Mouse (Mus musculus): ENCODE data around the gene Ubqlnl. TPM values are rescaled to one million over a fixed set of nuclear protein-coding genes. Genes with fewer than 3 reads are reported as not detected.
A peak's percentile ranks its signal among the peaks of the same experiment; 100 is the strongest.

Gene Ubqlnl
- polyA plus RNA-seq (2011; ENCODE audit: insufficient read depth, insufficient read length, low read depth, missing spikeins) = not detected in 2 replicates

DNA sequence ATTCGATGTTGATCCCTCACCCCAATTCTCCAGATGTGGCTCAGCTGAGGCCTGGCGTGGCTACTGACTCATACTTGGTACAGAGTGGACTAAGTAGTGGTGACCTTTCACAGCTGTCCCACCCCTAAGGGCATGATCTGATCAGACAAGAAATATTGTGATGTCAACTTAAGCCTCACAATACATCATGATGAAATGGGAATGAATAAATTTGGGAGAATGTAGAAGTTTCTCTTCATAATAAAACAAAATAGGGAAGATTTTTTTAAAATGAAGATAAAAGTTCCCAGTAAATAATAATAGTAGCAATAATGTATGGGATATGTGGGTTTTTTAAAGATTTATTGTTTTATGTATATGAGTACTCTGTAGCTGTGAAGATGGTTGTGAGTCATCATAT is at the start of gene Ubqlnl:
Gene Ubqlnl, minus strand, starts transcription at position 101 of the 400 bp plus-strand sequence.
- no peaks in the 10 kb centered on the region for H3K9me3 ChIP-seq (replicated peaks; ENCODE audit: control insufficient read depth, insufficient read depth, low read length, poor library complexity, severe bottlenecking)
- no peaks in the 10 kb centered on the region for H3K27me3 ChIP-seq (ENCODE audit: control insufficient read depth, insufficient read depth, low read length, poor library complexity, severe bottlenecking)
- no peak within 1 kb of the TSS for H3K9ac ChIP-seq (ENCODE audit: low read depth, poor library complexity, severe bottlenecking)
- no peak within 1 kb of the TSS for H3K27ac ChIP-seq (ENCODE audit: insufficient read depth, low read length)
- no peaks in the 10 kb centered on the region for H3K4me1 ChIP-seq (ENCODE audit: control insufficient read depth, insufficient read depth, low read length)
- TF ChIP-seq CTCF (IDR thresholded peaks at IDR 0.05; ENCODE audit: low read depth, low read length) (no peak), POLR2A (IDR thresholded peaks at IDR 0.05; ENCODE audit: insufficient read depth, low read length) (no peak), EP300 (IDR thresholded peaks at IDR 0.05; ENCODE audit: insufficient read depth, low read depth, low read length) (no peak)
- no peaks in the 10 kb centered on the region for H3K36me3 ChIP-seq (ENCODE audit: control insufficient read depth, insufficient read depth, low read length, poor library complexity, severe bottlenecking)
- H3K4me3 ChIP-seq (ENCODE audit: low read depth, low read length) = no peak within 1 kb of the TSS

DNA sequence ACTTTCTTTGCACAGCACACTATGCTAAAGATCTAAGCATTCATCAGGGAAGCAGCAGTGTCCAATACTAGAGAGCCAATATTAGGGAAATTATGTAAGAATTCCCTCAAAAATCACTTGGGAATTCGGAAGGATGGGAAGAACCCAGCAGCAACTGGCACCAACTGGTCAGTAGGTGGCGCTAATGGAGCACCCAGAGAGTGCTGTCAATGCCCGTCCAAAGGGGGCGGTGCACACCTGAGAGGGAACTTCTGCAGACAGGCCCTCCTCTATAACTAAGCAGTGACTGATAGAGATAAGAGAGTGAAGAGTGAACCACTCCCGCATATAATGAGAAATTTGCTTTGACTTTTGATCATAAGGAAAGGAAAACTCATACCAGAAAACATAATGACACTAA is 49.5 kb upstream of the Ubqlnl start:
- 0 out of 2 replicates have a peak, but pooled peaks have one; percentile 33 for TF ChIP-seq EP300 (IDR thresholded peaks at IDR 0.05; ENCODE audit: insufficient read depth, low read depth, low read length)
- no peak for TF ChIP-seq POLR2A (IDR thresholded peaks at IDR 0.05; ENCODE audit: insufficient read depth, low read length)
- TF ChIP-seq CTCF (IDR thresholded peaks at IDR 0.05; ENCODE audit: low read depth, low read length) = peak; percentile 99
- no peak overlapping the region for H3K27ac ChIP-seq (ENCODE audit: insufficient read depth, low read length)
- H3K9ac ChIP-seq (ENCODE audit: low read depth, poor library complexity, severe bottlenecking) = no peak overlapping the region
- no peaks in the 10 kb centered on the region for H3K36me3 ChIP-seq (ENCODE audit: control insufficient read depth, insufficient read depth, low read length, poor library complexity, severe bottlenecking)
- H3K9me3 ChIP-seq (replicated peaks; ENCODE audit: control insufficient read depth, insufficient read depth, low read length, poor library complexity, severe bottlenecking) = no peaks in the 10 kb centered on the region
- H3K4me3 ChIP-seq (ENCODE audit: low read depth, low read length) = no peak overlapping the region
- H3K27me3 ChIP-seq (ENCODE audit: control insufficient read depth, insufficient read depth, low read length, poor library complexity, severe bottlenecking) = no peaks in the 10 kb centered on the region
- no peaks in the 10 kb centered on the region for H3K4me1 ChIP-seq (ENCODE audit: control insufficient read depth, insufficient read depth, low read length)

- Histone ChIP-seq H3K4me3 (ENCODE audit: low read depth, low read length) (no peak within 1 kb of the TSS), H3K4me1 (ENCODE audit: control insufficient read depth, insufficient read depth, low read length) (no peaks in the 10 kb centered on the region), H3K9me3 (replicated peaks; ENCODE audit: control insufficient read depth, insufficient read depth, low read length, poor library complexity, severe bottlenecking) (no peaks in the 10 kb centered on the region), H3K27me3 (ENCODE audit: control insufficient read depth, insufficient read depth, low read length, poor library complexity, severe bottlenecking) (no peaks in the 10 kb centered on the region), H3K36me3 (ENCODE audit: control insufficient read depth, insufficient read depth, low read length, poor library complexity, severe bottlenecking) (no peaks in the 10 kb centered on the region), H3K27ac (ENCODE audit: insufficient read depth, low read length) (no peak within 1 kb of the TSS), H3K9ac (ENCODE audit: low read depth, poor library complexity, severe bottlenecking) (no peak within 1 kb of the TSS)
- TF ChIP-seq EP300 (IDR thresholded peaks at IDR 0.05; ENCODE audit: insufficient read depth, low read depth, low read length) (no peak), POLR2A (IDR thresholded peaks at IDR 0.05; ENCODE audit: insufficient read depth, low read length) (no peak)
These were observed 45.5 kb upstream of the Ubqlnl start, which contains the start of gene Olfr649 for GRCm38 (mm10) chr7:104195885-104196284. Olfr649 (minus strand) TSS chr7:104195985.

DNA sequence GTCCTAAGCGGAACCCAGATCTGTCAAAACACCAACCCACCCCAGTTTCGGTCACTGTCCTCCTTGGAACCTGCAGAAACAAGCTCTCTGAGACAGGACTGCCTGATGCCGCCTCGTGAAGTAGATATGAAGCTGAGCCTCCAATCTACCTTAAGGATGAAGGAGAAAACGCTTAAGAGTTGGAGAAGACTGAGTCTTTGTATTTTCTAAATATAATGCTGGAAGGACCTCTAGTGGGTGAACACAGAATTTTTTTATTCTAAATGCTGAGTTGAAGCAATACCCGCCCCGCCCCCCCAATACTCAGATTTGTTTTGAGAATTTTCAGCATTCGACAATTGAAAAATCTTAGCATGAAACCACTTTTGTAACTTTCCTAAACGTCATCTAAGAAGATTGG is 40.9 kb upstream of the Ubqlnl start:
- Histone ChIP-seq H3K27ac (ENCODE audit: insufficient read depth, low read length) (no peak overlapping the region), H3K9ac (ENCODE audit: low read depth, poor library complexity, severe bottlenecking) (no peak overlapping the region), H3K36me3 (ENCODE audit: control insufficient read depth, insufficient read depth, low read length, poor library complexity, severe bottlenecking) (no peaks in the 10 kb centered on the region), H3K9me3 (replicated peaks; ENCODE audit: control insufficient read depth, insufficient read depth, low read length, poor library complexity, severe bottlenecking) (no peaks in the 10 kb centered on the region), H3K4me3 (ENCODE audit: low read depth, low read length) (no peak overlapping the region), H3K27me3 (ENCODE audit: control insufficient read depth, insufficient read depth, low read length, poor library complexity, severe bottlenecking) (no peaks in the 10 kb centered on the region), H3K4me1 (ENCODE audit: control insufficient read depth, insufficient read depth, low read length) (no peaks in the 10 kb centered on the region)
- TF ChIP-seq CTCF (IDR thresholded peaks at IDR 0.05; ENCODE audit: low read depth, low read length) (no peak), POLR2A (IDR thresholded peaks at IDR 0.05; ENCODE audit: insufficient read depth, low read length) (no peak), EP300 (IDR thresholded peaks at IDR 0.05; ENCODE audit: insufficient read depth, low read depth, low read length) (no peak)

GRCm38 (mm10) chr7:104183292-104183691 is 32.9 kb upstream of the Ubqlnl start, which contains the start of gene Olfr648:
Olfr648 (minus strand) TSS chr7:104183392.
- Histone ChIP-seq H3K4me1 (ENCODE audit: control insufficient read depth, insufficient read depth, low read length) (no peaks in the 10 kb centered on the region), H3K9me3 (replicated peaks; ENCODE audit: control insufficient read depth, insufficient read depth, low read length, poor library complexity, severe bottlenecking) (no peaks in the 10 kb centered on the region; the same call in 1 of the 2 replicates), H3K9ac (ENCODE audit: low read depth, poor library complexity, severe bottlenecking) (no peak within 1 kb of the TSS), H3K4me3 (ENCODE audit: low read depth, low read length) (no peak within 1 kb of the TSS), H3K27ac (ENCODE audit: insufficient read depth, low read length) (no peak within 1 kb of the TSS), H3K27me3 (ENCODE audit: control insufficient read depth, insufficient read depth, low read length, poor library complexity, severe bottlenecking) (no peaks in the 10 kb centered on the region), H3K36me3 (ENCODE audit: control insufficient read depth, insufficient read depth, low read length, poor library complexity, severe bottlenecking) (no peaks in the 10 kb centered on the region)
- TF ChIP-seq CTCF (IDR thresholded peaks at IDR 0.05; ENCODE audit: low read depth, low read length) (no peak), POLR2A (IDR thresholded peaks at IDR 0.05; ENCODE audit: insufficient read depth, low read length) (no peak), EP300 (IDR thresholded peaks at IDR 0.05; ENCODE audit: insufficient read depth, low read depth, low read length) (no peak)

- TF ChIP-seq POLR2A (IDR thresholded peaks at IDR 0.05; ENCODE audit: insufficient read depth, low read length) (no peak), CTCF (IDR thresholded peaks at IDR 0.05; ENCODE audit: low read depth, low read length) (no peak)
- H3K9me3 ChIP-seq (replicated peaks; ENCODE audit: control insufficient read depth, insufficient read depth, low read length, poor library complexity, severe bottlenecking) = no peaks in the 10 kb centered on the region; the same call in 1 of the 2 replicates
- H3K27me3 ChIP-seq (ENCODE audit: control insufficient read depth, insufficient read depth, low read length, poor library complexity, severe bottlenecking) = no peaks in the 10 kb centered on the region
- no peak overlapping the region for H3K4me3 ChIP-seq (ENCODE audit: low read depth, low read length)
- H3K36me3 ChIP-seq (ENCODE audit: control insufficient read depth, insufficient read depth, low read length, poor library complexity, severe bottlenecking) = no peaks in the 10 kb centered on the region
- no peak overlapping the region for H3K9ac ChIP-seq (ENCODE audit: low read depth, poor library complexity, severe bottlenecking)
- H3K27ac ChIP-seq (ENCODE audit: insufficient read depth, low read length) = no peak overlapping the region
- H3K4me1 ChIP-seq (ENCODE audit: control insufficient read depth, insufficient read depth, low read length) = no peaks in the 10 kb centered on the region
These were observed 28.7 kb upstream of the Ubqlnl start for GRCm38 (mm10) chr7:104179074-104179473.

All from ES-Bruce4 (cell line).